Mouse (Mus musculus) MEL-GATA-1-ER (cell line): ENCODE results near the gene Gm10382.
A peak's percentile ranks its signal among the peaks of the same experiment; 100 is the strongest.
"Not testable (repeated sequence)": the region's sequence is repeated elsewhere in the genome, so short reads cannot be mapped to it uniquely, and the experiment has no call there.

Source experiments
- DNase-seq: peaks from one replicate; pipeline ENCODE4 v3.0.0-alpha.2; 2012; ENCODE audit warnings: low read depth; ENCODE audit errors: extremely low read depth

The Gm10382 gene

DNA sequence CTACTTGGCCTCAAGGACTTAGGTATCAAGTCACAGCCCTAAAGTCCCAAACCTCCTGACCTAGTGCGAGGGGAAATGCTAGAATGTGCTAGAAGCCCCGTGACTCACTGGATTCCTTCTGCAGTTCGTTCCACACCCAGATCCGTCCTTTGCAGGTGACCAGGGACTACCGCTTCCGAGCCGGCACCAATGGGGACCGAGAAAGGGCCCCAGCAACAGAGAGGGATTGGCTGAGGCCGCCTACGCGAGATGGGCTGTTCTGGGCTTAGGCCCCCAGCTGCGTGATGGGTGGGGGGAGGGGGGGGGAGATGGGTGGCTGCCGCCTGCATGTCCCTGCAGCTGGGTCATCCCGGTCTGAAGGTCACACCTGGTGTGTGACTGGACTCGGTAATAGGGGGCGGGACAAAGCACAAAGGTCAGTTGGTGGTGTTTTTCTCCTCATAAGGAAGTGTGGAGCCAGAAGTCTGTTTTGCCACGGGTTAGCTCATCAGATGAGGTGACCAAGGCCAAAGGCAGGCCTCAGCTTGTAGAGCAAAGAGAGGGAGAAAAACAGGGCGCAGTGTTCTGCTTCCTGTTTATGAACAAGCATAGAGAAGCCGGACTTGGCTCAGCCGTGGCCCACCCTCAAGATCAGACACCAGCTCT is 4.0 kb downstream of the Gm10382 start:
- peak; percentile 98 for DNase-seq

DNA sequence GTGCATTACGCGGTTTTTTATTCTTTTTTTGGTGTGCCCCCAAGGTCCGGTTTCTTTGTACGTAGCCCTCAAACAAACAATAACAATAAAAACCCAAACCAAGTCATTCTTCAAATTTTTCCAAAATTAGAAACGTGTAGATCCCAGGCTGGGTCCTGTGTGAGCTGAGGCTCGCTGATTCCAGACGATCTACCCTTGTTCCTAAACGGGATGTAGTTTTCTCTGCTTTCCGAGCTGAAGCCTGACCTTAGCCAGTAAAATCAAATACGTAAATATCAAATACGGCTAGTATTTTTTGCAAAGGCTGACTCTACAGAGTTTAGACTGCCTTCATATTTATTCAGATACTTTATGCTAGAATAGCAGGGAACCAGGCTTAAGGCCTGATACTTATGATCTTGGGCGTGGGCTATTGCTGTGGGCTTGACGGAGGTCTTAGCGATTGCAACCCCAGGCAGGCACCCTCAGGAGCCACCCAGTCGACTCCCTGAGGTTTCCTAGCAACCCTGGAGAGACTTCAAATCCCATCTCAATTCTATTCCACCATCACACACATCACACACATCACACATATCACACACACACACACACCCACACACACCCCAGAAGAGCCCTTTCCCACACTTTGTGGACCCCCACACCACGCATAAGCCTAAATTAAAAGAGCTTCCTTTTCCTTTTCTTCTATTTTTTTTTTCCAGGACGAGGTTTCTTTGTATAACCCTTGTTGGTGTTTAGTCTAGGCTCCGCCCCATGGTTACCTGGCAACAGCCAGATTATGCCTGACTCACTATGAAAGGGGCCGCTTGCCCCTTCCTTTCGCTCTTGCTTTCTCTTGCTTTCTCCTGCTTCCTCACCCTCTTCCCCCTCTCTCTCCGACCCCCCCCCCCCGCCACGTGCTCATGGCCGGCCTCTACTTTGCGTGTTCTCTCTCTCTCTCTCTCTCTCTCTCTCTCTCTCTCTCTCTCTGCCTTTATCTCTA is 4.8 kb downstream of the Gm10382 start:
- DNase-seq = peak; percentile 94

DNA sequence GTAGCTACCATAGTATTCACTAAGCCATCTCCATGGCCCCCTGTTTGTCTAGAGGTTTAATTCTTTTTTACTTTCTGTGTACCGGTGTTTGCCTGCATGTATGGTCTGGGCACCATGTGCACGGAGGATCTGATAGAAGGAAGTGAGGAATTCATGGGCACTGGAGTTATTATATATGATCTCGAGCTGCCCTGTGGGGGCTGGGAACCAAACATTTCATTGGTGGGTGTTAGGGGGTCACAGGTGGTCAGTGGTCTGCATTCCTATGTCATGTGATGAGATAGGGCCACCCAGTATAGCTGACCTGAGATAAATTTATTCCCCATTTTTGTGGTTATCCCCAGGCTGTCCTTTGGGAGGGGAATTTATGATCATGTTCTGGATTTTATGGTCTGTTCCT is 5.9 kb downstream of the Gm10382 start:
- DNase-seq = no peak

DNA sequence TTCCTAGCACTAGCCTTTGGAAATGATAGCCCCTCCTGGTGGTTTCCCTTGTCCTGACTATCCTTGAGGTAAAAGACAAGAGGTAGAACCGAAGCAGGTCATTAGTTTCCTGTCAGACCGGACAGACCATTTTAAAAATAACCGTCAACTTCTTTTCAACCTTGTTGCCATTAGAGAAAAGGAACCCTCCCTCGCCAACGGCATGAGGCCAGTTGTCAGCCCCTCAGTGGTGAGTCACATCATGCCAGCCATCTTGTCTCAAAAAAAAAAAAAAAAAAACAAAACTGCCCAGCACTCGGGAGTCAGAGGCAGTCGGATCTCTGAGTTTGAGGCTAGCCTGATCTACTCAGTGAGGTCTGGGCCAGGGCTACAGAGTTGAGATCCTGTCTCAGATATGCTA is 11.8 kb downstream of the Gm10382 start:
- no peak for DNase-seq

DNA sequence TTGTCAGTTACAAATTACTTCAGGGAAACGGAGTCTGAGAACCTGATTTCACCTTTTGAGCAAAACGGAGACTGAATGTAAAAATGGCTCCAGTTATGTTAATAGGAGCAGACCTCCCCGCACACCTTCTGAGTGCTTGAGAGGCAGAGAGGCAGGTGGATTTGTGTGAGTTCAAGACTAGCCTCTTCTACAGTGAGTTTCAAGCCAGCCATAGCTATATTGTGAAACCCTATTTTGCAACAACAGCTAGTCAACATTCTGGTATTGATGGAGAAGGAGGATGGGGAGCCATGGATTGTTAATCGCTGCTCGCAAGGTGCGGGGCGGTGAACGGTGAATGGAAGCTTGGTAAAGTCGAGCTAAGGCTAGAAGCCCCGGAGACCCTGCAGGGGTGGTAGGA is 13.4 kb downstream of the Gm10382 start:
- DNase-seq = no peak

DNA sequence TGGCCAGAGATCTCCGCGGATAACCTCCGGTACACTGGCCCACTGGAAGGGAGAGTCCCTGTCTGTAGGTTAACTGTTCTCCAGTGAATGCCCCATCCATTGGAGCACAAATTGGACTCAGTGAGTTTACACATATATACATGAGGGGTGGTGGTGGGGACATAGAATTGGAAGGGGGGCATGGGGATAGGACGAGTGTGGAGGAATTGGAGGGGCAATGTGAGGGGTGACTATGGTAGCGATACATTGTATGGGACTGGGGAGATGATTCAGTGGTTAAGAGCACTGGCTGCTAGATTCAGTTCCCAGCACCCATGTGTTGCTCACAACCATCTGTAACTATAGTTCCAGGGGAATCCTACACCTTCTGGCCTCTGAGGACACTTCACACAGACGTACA is 13.9 kb downstream of the Gm10382 start:
- no peak for DNase-seq

DNA sequence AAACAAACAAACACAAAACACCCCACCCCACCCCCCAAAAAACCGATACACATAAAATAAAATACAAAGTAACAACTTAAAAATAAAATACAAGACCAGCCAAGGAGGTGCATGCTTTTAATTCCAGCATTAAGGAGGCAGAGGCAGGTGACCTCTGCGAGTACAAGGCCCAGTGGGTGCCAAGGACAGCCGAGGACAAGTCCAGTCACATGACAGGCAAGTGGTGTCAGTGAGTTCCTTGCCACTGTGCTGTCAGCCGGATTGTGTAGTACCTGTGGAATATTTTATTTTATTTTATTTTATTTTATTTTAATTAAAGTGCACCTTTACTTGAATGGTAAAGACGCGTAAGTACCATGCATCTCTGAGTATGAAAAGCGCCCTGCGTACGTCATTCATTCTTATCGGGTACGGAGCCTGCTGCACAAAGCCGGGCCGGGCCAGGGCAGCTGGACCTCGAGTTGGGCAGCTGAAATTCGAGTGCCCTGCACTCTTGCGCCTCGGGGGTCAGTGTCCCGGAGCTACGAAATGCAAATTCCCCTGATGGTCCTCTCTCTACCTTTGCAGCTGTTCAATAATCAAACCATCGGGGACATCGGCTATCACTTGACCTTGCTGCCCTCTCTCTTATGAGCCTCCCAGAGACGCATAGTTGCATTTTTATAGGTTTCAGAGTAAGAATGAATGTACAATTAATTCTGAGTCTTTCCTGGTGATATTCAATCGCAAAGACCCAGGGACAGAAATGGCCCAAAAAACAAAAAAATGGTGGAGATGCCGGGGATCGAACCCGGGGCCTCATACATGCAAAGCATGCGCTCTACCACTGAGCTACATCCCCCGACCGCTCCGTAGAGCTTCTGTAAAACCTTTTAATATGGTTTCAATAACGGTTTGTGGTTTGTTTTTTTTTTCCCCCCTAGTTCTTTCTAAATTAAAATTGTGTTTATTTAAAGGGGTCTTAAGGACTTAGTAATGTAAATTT is 14.7 kb downstream of the Gm10382 start:
- DNase-seq = no peak

DNA sequence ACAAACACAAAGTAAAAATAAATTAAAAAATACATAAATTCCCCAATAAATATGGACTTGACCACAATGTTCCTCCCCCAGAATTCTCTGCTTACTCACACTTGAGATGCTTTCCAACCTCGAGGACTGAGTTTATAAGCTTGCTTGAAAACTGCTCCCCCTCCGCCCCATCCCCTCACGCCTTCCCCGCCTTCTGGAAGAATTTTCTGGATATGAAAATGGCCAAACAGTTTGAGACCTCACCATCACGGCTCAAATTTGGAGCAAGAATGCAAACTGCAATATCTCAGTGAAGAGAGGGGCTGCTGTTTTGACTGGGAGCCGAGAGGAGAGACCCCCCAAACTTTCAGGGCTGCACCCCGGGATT is 15.4 kb downstream of the Gm10382 start:
- no peak for DNase-seq

DNA sequence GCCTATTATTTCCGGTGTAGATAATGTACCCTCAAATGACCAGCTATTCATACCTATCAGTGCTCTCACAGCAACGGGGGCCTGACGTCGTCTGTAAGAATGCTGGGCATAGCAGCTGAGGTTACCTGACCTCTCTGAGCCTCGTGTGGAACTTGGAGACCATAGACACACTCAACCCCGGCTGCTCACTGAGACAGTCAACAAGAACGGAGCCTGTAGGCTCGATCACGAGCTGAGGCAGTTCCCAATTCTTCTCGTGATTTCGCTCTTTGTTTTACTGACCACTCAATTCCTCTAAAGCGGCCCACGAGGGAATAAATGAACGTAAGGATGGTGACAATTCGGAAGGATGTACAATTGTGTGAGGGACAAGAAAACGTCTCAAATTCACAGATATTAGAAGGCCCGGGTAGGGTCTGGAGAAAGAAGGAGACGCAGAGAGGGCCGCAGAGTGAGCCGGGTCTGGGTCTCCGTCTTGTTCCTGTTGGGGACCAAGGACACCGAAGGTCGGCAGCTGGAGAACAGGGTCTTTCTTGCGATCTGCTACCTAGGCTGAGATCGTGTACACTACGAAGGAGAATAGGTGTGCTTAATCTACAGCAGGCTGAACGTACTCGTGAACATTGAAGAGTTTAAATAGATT is 15.9 kb downstream of the Gm10382 start:
- peak; percentile 72 for DNase-seq

DNA sequence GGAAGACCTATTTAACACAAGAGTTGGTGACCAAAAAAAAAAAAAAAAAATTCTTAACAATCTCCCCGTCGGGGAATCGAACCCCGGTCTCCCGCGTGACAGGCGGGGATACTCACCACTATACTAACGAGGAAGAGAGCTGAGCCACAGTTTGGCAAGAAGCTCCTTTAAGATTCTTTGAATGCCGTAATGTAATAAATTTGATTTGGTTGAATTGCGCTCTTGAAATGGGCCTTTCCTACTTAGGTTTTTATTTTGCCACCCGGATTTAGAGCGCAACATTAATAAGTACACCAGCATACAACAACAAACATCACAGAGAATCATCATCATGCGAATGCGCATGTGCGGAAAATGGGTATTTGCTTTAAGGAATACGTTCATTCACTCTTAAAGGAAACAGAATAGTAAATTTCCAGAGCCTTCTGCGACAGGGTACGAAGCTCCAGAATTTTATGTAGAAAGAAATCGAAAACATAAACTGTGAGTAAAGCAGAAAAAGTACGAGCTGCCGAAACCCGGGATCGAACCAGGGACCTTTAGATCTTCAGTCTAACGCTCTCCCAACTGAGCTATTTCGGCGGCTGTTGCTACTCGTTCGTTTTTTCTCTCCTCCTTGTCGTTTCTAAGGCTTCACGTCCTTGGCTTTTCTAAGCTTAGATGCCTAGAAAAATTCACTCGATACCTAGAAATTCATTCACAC is 16.6 kb downstream of the Gm10382 start:
- no peak for DNase-seq

DNA sequence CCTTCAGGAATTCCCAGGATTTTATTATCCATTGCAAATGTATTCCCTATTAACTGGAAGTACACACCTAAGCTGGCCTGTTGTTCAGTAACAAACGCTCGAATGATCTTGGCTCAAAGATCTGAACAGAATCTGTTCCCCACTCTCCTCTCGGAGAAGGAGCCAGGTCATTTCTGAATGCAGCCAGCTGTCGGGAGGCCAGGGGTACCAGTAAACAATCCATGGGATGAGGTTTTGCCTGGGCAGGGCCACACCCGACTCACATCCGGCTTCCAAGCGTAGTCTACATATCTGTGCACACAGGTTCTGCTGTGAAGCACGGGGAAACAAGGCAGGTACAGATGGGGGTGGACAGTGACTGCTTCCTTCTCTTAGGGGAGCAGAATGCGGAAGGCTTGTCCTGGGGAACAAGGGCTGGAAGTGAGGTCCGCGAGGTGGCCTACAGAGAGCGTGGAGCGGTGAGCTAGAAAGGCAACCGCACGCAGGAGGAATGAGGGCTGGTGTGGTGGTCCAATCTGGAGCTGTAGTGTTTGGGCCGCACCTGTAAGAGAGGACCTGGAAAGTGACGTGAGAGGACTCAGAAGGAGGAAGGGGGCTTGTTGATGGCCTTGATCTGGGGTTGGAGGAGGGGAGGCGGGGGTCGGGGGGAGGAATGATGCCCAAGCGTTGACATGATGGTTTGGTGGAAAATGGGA is 17.3 kb downstream of the Gm10382 start:
- DNase-seq = no peak

DNA sequence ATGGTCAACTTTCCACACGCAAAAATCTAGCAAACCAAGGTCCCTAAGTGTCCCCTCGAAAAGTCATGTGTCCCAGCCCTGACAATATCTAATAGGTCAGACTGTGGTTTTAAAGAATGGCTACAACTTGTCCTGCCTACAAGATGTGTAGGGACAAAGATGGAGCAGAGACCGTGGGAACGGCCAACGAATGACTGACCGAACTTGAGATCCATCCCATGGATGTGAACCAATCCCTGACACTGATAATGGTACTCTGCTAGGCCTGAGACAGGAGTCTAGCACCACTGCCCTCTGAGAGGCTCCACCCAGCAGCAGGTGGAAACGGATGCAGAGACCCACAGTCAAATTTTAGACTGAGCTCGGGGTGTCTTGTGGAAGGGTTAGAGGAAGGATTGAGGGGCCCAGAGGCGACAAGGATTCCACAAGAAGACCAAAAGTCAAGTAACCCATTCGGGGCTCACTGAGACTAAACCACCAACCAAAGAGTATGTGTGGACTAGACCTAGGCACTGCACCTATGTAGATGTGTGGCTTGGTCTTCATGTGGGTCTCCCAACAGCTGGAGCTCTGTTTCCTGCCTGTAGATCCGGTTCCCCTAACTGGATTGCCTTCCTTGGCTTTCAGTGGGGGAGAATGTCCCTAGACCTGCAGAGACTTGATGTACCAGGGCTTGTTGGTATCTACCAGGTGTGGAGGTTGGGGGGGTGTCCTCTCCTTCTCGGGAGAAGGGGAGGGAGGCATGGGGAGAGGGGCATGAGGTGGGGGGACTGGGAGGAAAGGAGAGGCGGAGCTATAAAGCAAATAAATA is 18.1 kb downstream of the Gm10382 start:
- DNase-seq = no peak

DNA sequence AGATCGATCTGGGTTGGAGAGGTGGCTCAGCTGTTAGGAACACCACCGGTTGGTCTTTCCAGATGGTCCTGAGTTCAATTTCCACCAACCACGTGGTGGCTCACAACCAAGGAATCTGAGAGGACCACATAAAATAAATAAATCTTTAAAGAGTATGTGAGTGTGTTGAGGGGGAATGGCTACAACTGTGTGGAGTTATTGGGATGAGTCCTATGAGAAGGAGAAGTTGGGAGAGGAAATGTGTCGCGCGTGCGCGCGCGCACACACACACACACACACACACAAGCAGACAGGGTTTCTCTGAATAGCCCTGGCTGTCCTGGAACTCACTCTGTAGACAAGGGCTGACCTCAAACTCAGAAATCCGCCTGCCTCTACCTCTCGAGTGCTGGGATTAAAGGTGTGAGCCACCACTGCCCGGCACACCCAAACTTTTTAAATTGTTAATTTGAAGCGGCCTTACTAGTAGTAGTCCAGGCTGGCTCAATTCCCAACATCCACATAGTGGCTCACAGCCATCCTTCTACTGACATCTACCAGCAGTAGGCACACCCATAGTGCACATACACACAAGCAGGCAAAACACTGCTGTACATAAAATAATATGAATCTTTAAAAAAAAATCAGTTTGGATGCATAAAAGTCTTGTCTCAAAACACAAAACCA is 18.9 kb downstream of the Gm10382 start:
- DNase-seq = no peak

DNA sequence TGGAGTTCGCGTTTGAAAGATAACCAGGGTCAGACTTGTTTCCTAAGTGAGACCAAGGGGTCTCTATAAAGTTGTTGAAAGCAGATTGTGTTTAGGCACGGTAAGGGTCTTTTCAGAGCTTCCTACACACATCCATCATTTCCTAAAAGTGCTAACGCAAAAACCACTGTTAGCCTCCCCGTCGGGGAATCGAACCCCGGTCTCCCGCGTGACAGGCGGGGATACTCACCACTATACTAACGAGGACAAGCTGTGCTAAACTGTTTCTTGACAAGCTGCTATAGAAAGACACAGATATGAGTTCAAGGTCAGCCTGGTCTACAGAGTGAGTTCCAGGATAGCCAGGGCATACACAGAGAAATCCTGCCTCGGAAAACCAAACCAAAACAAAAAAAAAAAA is 19.7 kb downstream of the Gm10382 start:
- peak; percentile 95 for DNase-seq

DNA sequence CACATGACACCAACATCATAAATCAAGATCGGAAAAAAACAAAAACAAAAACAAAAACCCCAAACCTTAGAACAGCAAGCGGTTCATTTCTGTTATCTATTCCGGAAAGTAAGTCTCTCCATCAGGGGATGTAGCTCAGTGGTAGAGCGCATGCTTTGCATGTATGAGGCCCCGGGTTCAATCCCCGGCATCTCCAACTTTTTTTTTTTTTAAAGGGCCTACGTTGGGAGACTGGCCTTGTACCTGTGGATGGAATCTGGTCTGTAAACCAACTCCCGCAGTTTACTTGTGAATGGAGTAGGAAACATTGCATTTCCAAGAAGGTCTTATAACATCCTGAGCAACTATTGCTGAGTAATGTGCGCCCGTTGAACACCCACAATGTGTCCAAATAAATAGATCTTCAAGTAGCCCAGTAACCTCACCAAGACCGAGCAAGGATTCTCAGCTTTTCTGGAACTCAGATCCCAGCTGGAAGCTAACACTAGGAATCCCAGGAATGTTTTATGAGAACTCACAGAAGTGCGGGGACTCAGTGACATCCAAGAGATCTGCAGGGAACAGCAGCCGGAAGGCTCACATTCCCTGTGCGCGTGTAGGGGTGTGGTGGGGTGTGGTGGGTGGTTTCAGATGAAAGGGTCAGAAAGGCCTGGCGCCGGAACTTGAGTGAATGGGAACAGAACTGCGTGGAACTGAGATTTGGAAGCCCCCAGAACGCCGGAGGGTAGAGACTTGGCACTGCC is 20.4 kb downstream of the Gm10382 start:
- DNase-seq = no peak

DNA sequence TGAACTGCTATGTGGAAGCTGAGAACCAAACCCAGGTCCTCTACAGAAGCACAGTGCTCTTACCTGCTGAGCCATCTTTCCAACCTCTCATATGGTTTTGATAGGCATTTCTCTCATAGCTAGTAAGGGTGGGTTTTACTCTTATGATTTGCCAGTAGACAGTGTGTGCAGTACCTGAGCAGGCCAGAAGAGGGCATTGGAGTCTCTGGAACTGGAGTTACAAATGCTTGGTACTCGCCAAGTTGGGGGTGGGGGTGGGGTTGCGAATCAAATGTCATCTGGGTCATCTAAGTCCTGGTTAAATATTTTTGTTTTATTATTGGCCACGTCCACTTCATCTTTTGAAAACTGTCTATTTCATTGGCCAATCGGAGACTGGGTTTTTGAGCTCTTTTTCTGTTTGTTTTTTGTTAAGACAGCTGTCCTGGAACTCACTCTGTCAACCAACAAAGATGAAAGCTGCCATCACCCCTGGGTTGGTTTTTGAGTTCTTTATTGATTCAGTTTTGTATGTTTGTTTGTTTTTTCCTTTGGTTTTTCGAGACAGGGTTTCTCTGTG is 22.9 kb downstream of the Gm10382 start:
- DNase-seq = peak; percentile 62

DNA sequence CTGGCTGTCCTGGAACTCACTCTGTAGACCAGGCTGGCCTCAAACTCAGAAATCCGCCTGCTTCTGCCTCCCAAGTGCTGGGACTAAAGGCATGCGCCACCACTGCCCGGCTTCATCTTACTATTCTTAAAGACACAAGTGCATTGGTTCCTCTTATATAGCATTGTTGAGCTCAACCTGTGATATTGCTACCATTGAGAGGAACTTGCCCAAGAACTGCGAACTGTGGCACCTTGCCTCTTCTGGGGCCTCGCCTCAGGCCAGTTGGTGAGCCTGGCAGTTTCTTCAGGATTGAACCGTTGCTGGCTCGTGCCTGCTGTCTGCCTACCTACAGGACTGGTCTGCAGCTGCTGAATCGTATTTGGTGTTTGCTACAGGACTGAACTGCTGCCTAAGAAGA is 23.4 kb downstream of the Gm10382 start:
- DNase-seq = not testable (repeated sequence)
